Mouse (Mus musculus): ENCODE results near the gene Gpc6.
A peak's percentile ranks its signal among the peaks of the same experiment; 100 is the strongest.

The Gpc6 gene

DNA sequence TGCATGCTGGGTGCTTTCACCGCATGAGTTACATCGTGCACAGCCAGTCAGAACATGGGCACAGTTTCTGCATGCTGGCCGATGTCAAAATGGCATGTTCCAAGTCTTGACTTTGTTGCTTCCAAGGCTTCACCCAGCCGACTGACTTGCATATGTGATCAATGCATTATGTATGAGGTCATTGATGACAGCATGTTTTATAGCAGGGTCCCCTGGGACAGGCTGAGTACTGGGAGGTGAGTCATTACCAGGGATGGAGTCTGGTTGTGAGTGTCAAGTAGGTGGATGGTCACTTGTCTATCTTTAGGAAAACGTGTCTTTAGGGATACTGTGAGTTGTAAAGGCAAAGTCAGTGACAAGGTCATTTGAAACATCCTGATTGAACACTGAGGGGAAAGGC, 929.4 kb downstream of the Gpc6 start:
- no peak for DNase-seq (ENCODE audit: low spot score)

- no peak for DNase-seq (ENCODE audit: low spot score)
Measured at GRCm38 (mm10) chr14:117871268-117871667, 946.2 kb downstream of the Gpc6 start.

- no peak for DNase-seq (ENCODE audit: low spot score)
Measured at GRCm38 (mm10) chr14:117879313-117879712, 954.2 kb downstream of the Gpc6 start.

DNA sequence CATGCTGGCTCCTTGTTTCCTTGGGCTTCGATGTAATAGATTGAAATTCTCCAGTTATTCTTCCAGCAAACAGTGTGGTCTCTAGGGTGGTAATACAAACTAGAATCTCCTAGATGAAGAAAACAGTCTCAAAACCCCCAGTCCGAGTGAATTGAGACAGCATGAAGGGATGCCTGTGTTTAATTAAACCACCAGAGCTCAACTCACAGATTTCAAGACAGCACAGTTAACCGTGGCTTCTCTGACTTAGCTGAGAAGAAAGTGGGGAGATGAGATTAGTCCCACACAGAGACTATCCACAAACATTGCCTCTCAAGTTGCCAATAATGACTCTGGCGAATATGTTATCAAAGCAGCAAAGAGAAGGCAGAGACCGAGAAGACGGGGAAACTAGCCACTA, 956.0 kb downstream of the Gpc6 start:
- no peak for DNase-seq (ENCODE audit: low spot score)

DNA sequence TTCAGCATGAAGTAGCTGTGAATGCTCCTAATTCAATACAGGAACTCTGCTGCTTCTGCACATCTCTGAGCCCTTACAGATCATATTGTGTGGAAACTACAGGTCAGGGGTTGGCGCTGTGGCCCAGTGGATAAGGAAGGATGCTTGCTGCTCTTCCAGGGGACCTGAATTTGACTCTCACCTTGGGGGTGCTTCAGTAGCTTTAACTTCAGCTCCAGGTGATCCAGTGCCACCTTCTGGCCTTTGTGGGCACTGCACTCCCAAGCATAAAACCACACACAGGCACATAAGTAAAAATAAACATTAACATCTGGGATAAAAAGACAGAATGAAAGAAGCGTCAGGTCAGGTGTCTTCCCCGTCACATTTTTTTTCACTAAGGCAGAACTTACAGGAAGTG, 957.1 kb downstream of the Gpc6 start:
- peak; percentile 61 for DNase-seq (ENCODE audit: low spot score)

- no peak for DNase-seq (ENCODE audit: low spot score)
Measured at GRCm38 (mm10) chr14:117889653-117890052, 964.5 kb downstream of the Gpc6 start.

GRCm38 (mm10) chr14:117891426-117891825, 966.3 kb downstream of the Gpc6 start:
- DNase-seq (ENCODE audit: low spot score): no peak

DNA sequence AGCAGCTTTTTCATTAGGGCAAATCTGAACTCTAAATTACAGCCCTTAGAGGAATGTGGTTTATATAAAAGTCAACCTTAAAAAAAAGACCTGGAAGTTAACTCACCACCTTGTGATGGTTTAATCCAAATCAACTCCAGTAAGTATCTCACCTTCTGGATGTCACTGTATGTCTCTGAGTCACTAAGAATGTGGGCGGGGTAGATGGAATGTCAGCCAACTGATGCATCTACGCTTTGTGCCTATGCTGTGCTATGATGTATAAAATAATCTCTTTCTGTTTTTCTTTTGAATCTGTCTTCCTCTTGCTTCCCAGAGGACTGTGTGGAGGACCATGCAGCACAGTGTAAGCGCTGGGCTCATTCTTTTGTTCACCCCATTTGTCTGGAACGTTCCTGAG, 966.9 kb downstream of the Gpc6 start:
- DNase-seq (ENCODE audit: low spot score): no peak

- no peak for DNase-seq (ENCODE audit: low spot score)
Measured at GRCm38 (mm10) chr14:117894869-117895538, 969.9 kb downstream of the Gpc6 start.

- no peak for DNase-seq (ENCODE audit: low spot score)
Measured at GRCm38 (mm10) chr14:117895539-117895912, 970.4 kb downstream of the Gpc6 start.

GRCm38 (mm10) chr14:117904300-117904699, 979.2 kb downstream of the Gpc6 start:
- no peak for DNase-seq (ENCODE audit: low spot score)

DNA sequence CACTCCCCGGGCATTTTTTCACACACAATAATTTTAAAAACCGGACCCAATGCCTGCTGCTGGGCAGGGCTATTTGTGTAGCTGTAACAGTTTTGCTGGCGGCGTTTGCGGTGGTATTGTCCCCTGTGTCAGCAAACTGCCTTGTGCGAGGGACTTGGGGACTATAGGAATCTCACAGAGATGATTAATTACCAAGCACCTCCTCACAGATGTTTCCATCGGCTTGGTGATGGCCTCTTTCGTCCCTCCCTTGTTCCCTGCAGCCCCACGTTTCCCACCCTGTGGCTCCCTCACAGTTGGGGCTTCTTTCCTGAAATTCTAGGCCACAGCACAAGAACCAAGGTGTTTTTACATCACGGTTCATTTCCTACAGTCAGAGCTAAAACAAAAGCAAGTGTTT, 980.6 kb downstream of the Gpc6 start:
- DNase-seq (ENCODE audit: low spot score): no peak

DNA sequence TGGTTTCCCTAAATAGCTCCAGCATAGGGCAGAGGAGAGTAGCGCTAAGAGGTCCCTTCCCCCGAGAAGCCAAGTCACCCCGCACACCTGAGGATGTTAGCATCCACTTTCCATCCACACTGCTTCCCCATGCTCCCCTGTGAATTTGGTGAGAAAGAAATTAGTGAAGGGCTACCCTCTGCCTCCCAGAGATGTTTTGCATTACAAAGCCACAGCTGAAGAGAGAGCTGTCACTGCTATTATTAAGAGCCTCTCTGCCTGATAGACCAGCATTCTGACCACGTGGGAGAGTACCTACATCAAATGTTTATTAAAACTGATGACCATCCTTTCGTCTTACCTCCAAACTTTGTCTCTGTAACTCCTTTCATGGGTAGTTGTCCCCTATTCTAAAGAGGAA, 981.2 kb downstream of the Gpc6 start:
- DNase-seq (ENCODE audit: low spot score): no peak

GRCm38 (mm10) chr14:117908231-117908920, 983.3 kb downstream of the Gpc6 start:
- no peak for DNase-seq (ENCODE audit: low spot score)

DNA sequence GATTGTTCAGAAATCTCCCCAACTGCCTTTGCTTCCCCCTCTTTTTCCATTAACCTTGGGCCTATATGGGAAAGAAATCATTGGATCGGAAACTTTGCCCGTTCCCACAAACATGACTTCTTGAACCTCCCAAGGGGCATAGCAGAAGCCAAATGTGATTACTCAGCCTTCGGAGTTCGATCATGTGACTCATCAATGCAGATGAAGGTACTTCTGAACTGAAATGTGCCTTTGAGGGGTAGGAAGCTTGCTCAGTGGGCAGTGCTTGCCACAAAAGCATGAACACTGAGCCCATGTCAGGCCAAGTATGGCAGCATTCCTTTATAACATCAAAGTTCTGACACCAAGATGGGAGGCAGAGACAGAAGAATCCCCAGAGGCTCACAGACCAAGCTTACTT, 983.9 kb downstream of the Gpc6 start:
- no peak for DNase-seq (ENCODE audit: low spot score)

DNA sequence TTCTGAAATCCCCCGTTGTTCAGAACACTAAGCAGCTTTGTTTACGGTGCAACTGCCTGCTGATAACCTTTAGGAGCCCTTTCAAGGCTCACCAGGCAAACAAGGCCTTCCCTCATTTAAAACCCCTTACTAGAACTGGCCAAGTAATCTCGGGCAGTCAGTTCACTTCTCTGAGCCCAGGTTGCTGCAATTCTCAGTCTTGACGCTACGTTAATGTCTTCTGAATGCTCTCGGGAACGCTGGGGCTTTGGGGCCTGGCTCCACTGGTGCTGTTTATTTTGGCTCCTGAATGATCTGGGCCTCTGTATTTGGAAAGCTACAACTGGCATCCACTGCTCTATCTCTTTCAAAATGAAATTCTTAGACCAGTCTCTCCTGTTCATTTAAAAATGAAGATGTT, 985.2 kb downstream of the Gpc6 start:
- DNase-seq (ENCODE audit: low spot score): no peak

GRCm38 (mm10) chr14:117912624-117913270, 987.6 kb downstream of the Gpc6 start:
- no peak for DNase-seq (ENCODE audit: low spot score)

- peak; percentile 45 for DNase-seq (ENCODE audit: low spot score)
Measured at GRCm38 (mm10) chr14:117916577-117916976, 991.5 kb downstream of the Gpc6 start.

- no peak for DNase-seq (ENCODE audit: low spot score)
Measured at GRCm38 (mm10) chr14:117918724-117919123, 993.6 kb downstream of the Gpc6 start.

DNA sequence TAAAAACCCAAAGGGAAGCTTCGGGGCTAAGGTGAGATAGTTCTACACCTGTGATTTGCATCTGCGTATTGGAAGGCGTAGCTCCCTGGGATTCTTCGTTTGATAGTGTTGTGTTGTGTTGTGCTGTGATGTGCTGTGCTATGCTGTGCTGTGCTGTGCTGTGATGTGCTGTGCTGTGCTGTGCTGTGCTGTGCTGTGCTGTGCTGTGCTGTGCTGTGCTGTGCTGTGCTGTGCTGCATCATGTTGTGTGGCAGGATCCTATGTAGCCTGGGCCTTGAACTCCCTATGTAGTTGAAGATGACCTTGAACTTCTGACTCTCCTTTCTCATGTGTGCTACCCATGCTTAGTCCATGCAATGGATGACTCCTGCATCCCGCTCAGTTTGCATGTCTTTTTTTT, 994.5 kb downstream of the Gpc6 start:
- no peak for DNase-seq (ENCODE audit: low spot score)

- DNase-seq (ENCODE audit: low spot score): peak; percentile 39
Measured at GRCm38 (mm10) chr14:117921393-117922014, 996.4 kb downstream of the Gpc6 start.

- DNase-seq (ENCODE audit: low spot score): peak; percentile 75
Measured at GRCm38 (mm10) chr14:117923667-117924066, 998.6 kb downstream of the Gpc6 start.
